29 mouse cellular contexts compared by ENCODE assay signal in genomic region chr7:64014227-64014626, GRCm38 (mm10).
DNase-seq lines count a peak whose midpoint lies in the region; ATAC-seq and TF ChIP-seq lines count a peak whose summit lies in the region.
"Had no signal": no experiment of that assay in that cellular context is flagged by ENCODE, and none has a peak within 500 bp of the region (broad histone marks: within the 10 kb centered on the region; RNA-seq: fewer than 3 reads in every experiment).

No protein-coding gene starts in this region.

- H3K4me2 ChIP-seq in liver, embryonic 11.5 days: peak overlapping the region; percentile 58
- H3K4me2 ChIP-seq in liver, postnatal 0 days (ENCODE audit: low read depth, low read length): peak overlapping the region; percentile 11; the same call in 1 of the 2 replicates
- H3K4me2 ChIP-seq: embryonic facial prominence, embryonic 12.5 days; intestine, embryonic 15.5 days; neural tube, embryonic 13.5 days had no signal

- peak overlapping the region; percentile 84 for H3K4me3 ChIP-seq in megakaryocyte, embryonic 14.5 days (replicated peaks)
- H3K4me3 ChIP-seq in liver, embryonic 11.5 days (ENCODE audit: low read depth, low read length): no peak overlapping the region
- no peak overlapping the region for H3K4me3 ChIP-seq in liver, postnatal 0 days (ENCODE audit: low read depth, low read length)
- H3K4me3 ChIP-seq: embryonic facial prominence, embryonic 12.5 days; hindbrain, embryonic 10.5 days; intestine, embryonic 15.5 days; myocyte; neural tube, embryonic 13.5 days had no signal

- WGBS in liver, embryonic 11.5 days: 29% methylated on average over 7 of the region's 7 CpGs
- 31% methylated on average over 7 of the region's 7 CpGs for WGBS in liver, postnatal 0 days (ENCODE audit: insufficient replicate concordance)

- H3K4me1 ChIP-seq in megakaryocyte, embryonic 14.5 days: peaks cover 76% of the 10 kb centered on the region
- peaks cover 32% of the 10 kb centered on the region for H3K4me1 ChIP-seq in liver, embryonic 11.5 days (replicated peaks; ENCODE audit: control insufficient read depth, insufficient read depth, low read length)
- H3K4me1 ChIP-seq in liver, postnatal 0 days (ENCODE audit: insufficient read depth): peaks cover 20% of the 10 kb centered on the region
- H3K4me1 ChIP-seq: embryonic facial prominence, embryonic 12.5 days; hindbrain, embryonic 10.5 days; intestine, embryonic 15.5 days; neural tube, embryonic 13.5 days had no signal

- TF ChIP-seq EP300 in liver, postnatal 0 days (IDR thresholded peaks at IDR 0.05; ENCODE audit: low read depth): peak; percentile 31; the same call in 1 of the 2 replicates

- H3K9ac ChIP-seq in liver, embryonic 11.5 days (ENCODE audit: low read depth, low read length): no peak overlapping the region; the same call in 1 of the 2 replicates
- no peak overlapping the region; the same call in 1 of the 2 replicates for H3K9ac ChIP-seq in liver, postnatal 0 days (replicated peaks)
- H3K9ac ChIP-seq: embryonic facial prominence, embryonic 12.5 days; intestine, embryonic 15.5 days; neural tube, embryonic 13.5 days had no signal

- H3K27ac ChIP-seq in liver, embryonic 11.5 days (ENCODE audit: low read depth, low read length): peak overlapping the region; percentile 89
- peak overlapping the region; percentile 23; the same call in 1 of the 2 replicates for H3K27ac ChIP-seq in liver, postnatal 0 days (ENCODE audit: low read depth)
- H3K27ac ChIP-seq: embryonic facial prominence, embryonic 12.5 days; hindbrain, embryonic 10.5 days; intestine, embryonic 15.5 days; neural tube, embryonic 13.5 days had no signal

- no peaks in the 10 kb centered on the region for H3K27me3 ChIP-seq in megakaryocyte, embryonic 14.5 days (replicated peaks)
- H3K27me3 ChIP-seq in liver, embryonic 11.5 days (replicated peaks; ENCODE audit: control insufficient read depth, insufficient read depth, low read length): no peaks in the 10 kb centered on the region
- no peaks in the 10 kb centered on the region for H3K27me3 ChIP-seq in liver, postnatal 0 days (ENCODE audit: insufficient read depth, low read length)
- H3K27me3 ChIP-seq: CH12.LX; embryonic facial prominence, embryonic 12.5 days; intestine, embryonic 15.5 days; neural tube, embryonic 13.5 days had no signal

- no peaks in the 10 kb centered on the region for H3K36me3 ChIP-seq in megakaryocyte, embryonic 14.5 days (replicated peaks; ENCODE audit: low read length)
- no peaks in the 10 kb centered on the region for H3K36me3 ChIP-seq in liver, embryonic 11.5 days (ENCODE audit: control insufficient read depth, insufficient read depth, low read length)
- no peaks in the 10 kb centered on the region for H3K36me3 ChIP-seq in liver, postnatal 0 days (replicated peaks; ENCODE audit: insufficient read depth, low read length)
- H3K36me3 ChIP-seq: embryonic facial prominence, embryonic 12.5 days; hindbrain, embryonic 10.5 days; intestine, embryonic 15.5 days; neural tube, embryonic 13.5 days had no signal

- no peak for ATAC-seq in megakaryocyte, adult 5-6 weeks (ENCODE audit: poor library complexity, severe bottlenecking)
- peak; percentile 86 for ATAC-seq in liver, embryonic 11.5 days (replicated peaks; ENCODE audit: low FRiP score)
- 0 out of 2 replicates have a peak, but pooled peaks have one; percentile 28 for ATAC-seq in liver, postnatal 0 days
- no peak for ATAC-seq in activated CD4-positive, CD25-positive, alpha-beta regulatory T cell, adult 4 months
- ATAC-seq: forebrain, embryonic 14.5 days; hindbrain, embryonic 16.5 days; intestine, embryonic 15.5 days; midbrain, embryonic 16.5 days had no signal

- DNase-seq in MEL-GATA-1-ER (ENCODE audit: extremely low read depth, low read depth): peak; percentile 80
- DNase-seq in liver, embryonic 11.5 days (ENCODE audit: low spot score): no peak
- no peak for DNase-seq in liver, postnatal 0 days
- DNase-seq in cerebellum, postnatal 10 days: no peak
- DNase-seq in frontal cortex, postnatal 25 days (ENCODE audit: low spot score in 2 of 2): no peak
- DNase-seq: adrenal gland, postnatal 25 days; B cell, adult 2 months; cerebellum, adult 8-10 months; gastrocnemius, postnatal 14 days; heart, adult 18-20 months; kidney, adult 8-10 months; kidney, postnatal 10 days; lung, adult 18-20 months; lung, postnatal 10 days; right cerebral cortex, adult 18-20 months; right cerebral cortex, postnatal 4 days; thymus, adult 2 months had no signal

- no peaks in the 10 kb centered on the region for H3K9me3 ChIP-seq in megakaryocyte, embryonic 14.5 days
- H3K9me3 ChIP-seq in liver, embryonic 11.5 days (ENCODE audit: control insufficient read depth, low read length): no peaks in the 10 kb centered on the region
- no peaks in the 10 kb centered on the region for H3K9me3 ChIP-seq in liver, postnatal 0 days (ENCODE audit: low read length)
- H3K9me3 ChIP-seq: embryonic facial prominence, embryonic 12.5 days; hindbrain, embryonic 10.5 days; intestine, embryonic 15.5 days; neural tube, embryonic 13.5 days had no signal

- TF ChIP-seq CTCF in liver, postnatal 0 days (IDR thresholded peaks at IDR 0.05; ENCODE audit: low read depth): no peak

Comparison
In these comparisons a context has a peak if more than half of its experiments do, and no peak if none do; other contexts are left out.
1. ATAC-seq: peak in liver, embryonic 11.5 days (single experiment) and liver, postnatal 0 days (single experiment); none in megakaryocyte, adult 5-6 weeks (single experiment) and activated CD4-positive, CD25-positive, alpha-beta regulatory T cell, adult 4 months (single experiment).